Comparison of ENCODE assay signal across 16 mouse cellular contexts in the genomic region with DNA sequence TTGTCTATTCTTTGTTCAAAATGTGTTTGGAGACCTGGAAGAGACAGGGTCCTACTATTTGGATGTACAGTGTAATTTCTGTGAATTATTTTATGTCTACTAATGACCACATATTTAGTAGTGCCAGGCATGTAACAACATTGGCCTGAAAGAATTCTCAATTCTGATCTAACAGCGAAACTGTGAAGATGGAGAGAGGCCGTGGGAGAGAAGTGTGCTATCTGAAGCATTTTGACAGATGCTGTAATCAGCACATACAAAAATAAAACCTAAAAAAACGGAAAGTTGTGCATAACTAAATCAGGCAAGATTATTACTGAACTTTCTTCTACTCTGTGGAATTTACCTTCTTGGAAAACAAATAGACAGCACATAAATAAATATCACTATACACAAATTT.
"Had no signal": no experiment of that assay in that cellular context is flagged by ENCODE, and none has a peak within 500 bp of the region (broad histone marks: within the 10 kb centered on the region; RNA-seq: fewer than 3 reads in every experiment).

No protein-coding gene starts in this region.

- ATAC-seq: intestine, embryonic 15.5 days; liver, embryonic 12.5 days; midbrain, embryonic 13.5 days; midbrain, embryonic 16.5 days had no signal

- DNase-seq: kidney, adult 11 months; kidney, adult 8-10 months; kidney, postnatal 10 days; kidney, postnatal 36 days; liver; lung, adult 18-20 months; lung, postnatal 10 days; lung, postnatal 36 days; retina, postnatal 1 day; thymus, adult 2 months; thymus, postnatal 14 days; thymus, postnatal 4 days had no signal
